Mouse (Mus musculus): ENCODE results near the gene Smap2. TPM values are rescaled to one million over a fixed set of nuclear protein-coding genes. Genes with fewer than 3 reads are reported as not detected.
"Not testable (repeated sequence)": the region's sequence is repeated elsewhere in the genome, so short reads cannot be mapped to it uniquely, and the experiment has no call there.

Smap2 gene
- 17.1 and 18.9 TPM in 2 replicates for polyA plus RNA-seq (2014; fragmentation: Nextera tagmentation; extraction: Ambion mirVana)

DNA sequence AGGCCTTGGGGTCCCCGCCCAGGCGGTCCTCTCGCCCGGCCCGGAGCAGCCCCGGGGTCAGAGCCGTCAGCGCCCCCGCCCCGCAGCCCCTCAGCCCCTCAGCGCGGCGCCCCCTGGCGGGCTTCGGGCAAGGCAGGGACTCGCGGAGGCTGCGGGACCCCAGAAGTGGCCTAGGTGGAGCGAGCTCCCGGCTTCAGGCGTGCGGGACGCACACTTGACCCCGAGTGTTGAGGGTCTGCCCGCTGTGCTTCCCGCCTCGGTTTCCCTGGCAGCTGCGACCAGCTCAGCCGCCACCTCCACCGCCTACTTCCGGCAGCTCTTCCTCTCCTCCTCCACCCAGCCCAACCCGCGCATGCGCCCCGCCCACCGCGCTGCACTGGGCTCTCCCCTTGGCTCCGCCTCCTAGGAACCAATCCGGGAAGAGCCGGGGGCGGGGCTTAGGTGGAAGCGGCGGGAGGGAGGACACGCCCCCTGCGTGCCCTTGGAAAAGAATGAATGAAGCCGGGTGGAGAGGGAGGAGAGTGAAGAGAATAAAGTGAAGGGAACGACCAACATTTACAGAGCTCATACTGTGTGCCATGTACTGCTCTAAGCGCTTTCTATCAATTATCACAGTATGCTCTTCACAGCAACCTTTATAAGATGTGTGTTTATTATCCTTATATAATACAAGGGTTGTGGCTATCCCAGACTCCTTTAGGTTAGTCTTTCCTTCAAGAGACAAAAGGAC is at the start of gene Smap2:
TSS of gene Smap2 (minus strand) at position 320 of the 730 bp plus-strand sequence.
- Histone ChIP-seq H3K27ac (ENCODE audit: low read depth, low read length) (peak within 1 kb of the TSS; percentile 31; the same call in 1 of the 2 replicates), H3K36me3 (ENCODE audit: control insufficient read depth, insufficient read depth, low read length) (no peaks in the 10 kb centered on the region), H3K4me1 (replicated peaks; ENCODE audit: control insufficient read depth, insufficient read depth, low read length) (peaks cover 3% of the 10 kb centered on the region; the same call in 1 of the 2 replicates), H3K4me3 (ENCODE audit: low read depth, low read length) (peak within 1 kb of the TSS; percentile 87), H3K27me3 (ENCODE audit: control insufficient read depth, insufficient read depth, low read length) (no peaks in the 10 kb centered on the region), H3K9ac (ENCODE audit: low read length) (peak within 1 kb of the TSS; percentile 79), H3K4me2 (ENCODE audit: low read depth, low read length, severe bottlenecking) (peak within 1 kb of the TSS; percentile 95), H3K9me3 (ENCODE audit: control insufficient read depth, low read length) (no peaks in the 10 kb centered on the region)
- ATAC-seq (replicated peaks; ENCODE audit: low FRiP score) (peak; percentile 98), DNase-seq (ENCODE audit: low spot score) (peak; percentile 100)
- WGBS = 1% methylated on average over 39 of the region's 48 CpGs

DNA sequence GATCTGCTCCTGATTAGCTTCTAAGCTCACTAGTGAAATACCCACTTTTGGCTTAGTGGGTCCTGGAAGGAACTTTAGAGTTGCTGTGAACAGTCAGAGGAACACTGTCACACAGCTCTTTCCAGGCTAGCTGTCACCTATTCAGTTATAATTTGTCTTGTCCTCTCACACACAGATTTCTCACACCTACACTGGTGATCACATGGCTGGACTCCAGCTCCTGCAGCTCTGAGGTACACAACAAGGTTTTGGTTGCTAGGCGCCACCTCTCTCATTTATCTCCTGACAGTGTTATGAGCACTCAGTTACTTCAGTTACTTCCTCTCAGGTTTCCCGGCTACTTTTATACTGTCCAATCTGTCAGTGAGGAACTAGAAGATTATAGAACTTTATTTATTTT is 48.3 kb upstream of the Smap2 start:
- no peaks in the 10 kb centered on the region for H3K9me3 ChIP-seq (ENCODE audit: control insufficient read depth, low read length)
- no peaks in the 10 kb centered on the region; the same call in 1 of the 2 replicates for H3K36me3 ChIP-seq (ENCODE audit: control insufficient read depth, insufficient read depth, low read length)
- ATAC-seq (replicated peaks; ENCODE audit: low FRiP score) = no peak
- 93% methylated on average over 2 of the region's 2 CpGs for WGBS
- H3K4me2 ChIP-seq (ENCODE audit: low read depth, low read length, severe bottlenecking) = no peak overlapping the region
- no peak overlapping the region for H3K4me3 ChIP-seq (ENCODE audit: low read depth, low read length)
- no peak overlapping the region for H3K27ac ChIP-seq (ENCODE audit: low read depth, low read length)
- no peaks in the 10 kb centered on the region for H3K4me1 ChIP-seq (replicated peaks; ENCODE audit: control insufficient read depth, insufficient read depth, low read length)
- no peak overlapping the region for H3K9ac ChIP-seq (ENCODE audit: low read length)
- no peak for DNase-seq (ENCODE audit: low spot score)
- no peaks in the 10 kb centered on the region for H3K27me3 ChIP-seq (ENCODE audit: control insufficient read depth, insufficient read depth, low read length)

DNA sequence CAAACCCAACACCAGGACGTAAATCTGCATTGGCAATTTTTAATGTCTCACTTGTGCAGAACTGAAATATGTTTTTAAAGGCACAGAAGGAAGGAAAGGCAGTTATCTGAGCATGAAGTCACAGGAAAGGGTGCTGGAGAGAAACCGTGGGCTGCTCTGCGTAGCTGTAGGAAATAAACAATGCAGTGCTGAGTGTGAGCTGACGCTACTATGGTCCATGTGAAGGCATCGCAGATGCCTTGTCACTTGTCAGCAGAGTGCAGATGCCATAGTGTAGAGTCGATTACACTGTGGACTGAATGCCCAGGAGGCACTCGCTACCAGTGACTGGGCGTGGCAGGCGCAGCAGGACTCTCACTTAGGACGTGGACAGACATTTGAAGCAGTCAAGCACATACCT is 42.2 kb upstream of the Smap2 start:
- H3K4me2 ChIP-seq (ENCODE audit: low read depth, low read length, severe bottlenecking); H3K27me3 ChIP-seq (ENCODE audit: control insufficient read depth, insufficient read depth, low read length); ATAC-seq (replicated peaks; ENCODE audit: low FRiP score); H3K4me1 ChIP-seq (replicated peaks; ENCODE audit: control insufficient read depth, insufficient read depth, low read length); DNase-seq (ENCODE audit: low spot score); H3K9me3 ChIP-seq (ENCODE audit: control insufficient read depth, low read length); H3K4me3 ChIP-seq (ENCODE audit: low read depth, low read length); H3K9ac ChIP-seq (ENCODE audit: low read length); H3K36me3 ChIP-seq (ENCODE audit: control insufficient read depth, insufficient read depth, low read length); H3K27ac ChIP-seq (ENCODE audit: low read depth, low read length): not testable (repeated sequence)
- 90% methylated on average over 9 of the region's 10 CpGs for WGBS

DNA sequence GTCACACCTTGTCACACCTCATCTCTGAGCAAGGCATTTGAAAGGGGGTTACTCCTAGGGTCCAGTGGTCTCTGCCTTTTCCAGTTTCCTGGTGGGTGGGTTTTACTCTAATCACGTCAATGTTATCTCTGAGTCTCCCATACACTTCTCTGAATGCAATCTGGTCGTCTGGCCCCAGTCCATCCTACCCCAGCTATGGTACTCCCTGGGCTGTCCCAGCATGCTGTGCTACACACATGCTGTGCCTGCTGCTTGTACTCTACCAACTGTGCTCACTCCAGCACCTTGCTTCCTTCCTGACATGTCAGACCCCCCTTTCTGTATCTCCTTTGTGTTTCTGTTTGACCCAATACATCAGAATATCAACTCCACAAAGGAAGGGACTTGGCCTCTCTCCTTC is 40.0 kb upstream of the Smap2 start:
- Histone ChIP-seq H3K4me2 (ENCODE audit: low read depth, low read length, severe bottlenecking) (no peak overlapping the region), H3K9ac (ENCODE audit: low read length) (no peak overlapping the region), H3K4me1 (replicated peaks; ENCODE audit: control insufficient read depth, insufficient read depth, low read length) (peaks cover 2% of the 10 kb centered on the region; the same call in 1 of the 2 replicates), H3K9me3 (ENCODE audit: control insufficient read depth, low read length) (no peaks in the 10 kb centered on the region), H3K36me3 (ENCODE audit: control insufficient read depth, insufficient read depth, low read length) (no peaks in the 10 kb centered on the region; the same call in 1 of the 2 replicates), H3K27ac (ENCODE audit: low read depth, low read length) (no peak overlapping the region), H3K27me3 (ENCODE audit: control insufficient read depth, insufficient read depth, low read length) (peaks cover 2% of the 10 kb centered on the region), H3K4me3 (ENCODE audit: low read depth, low read length) (no peak overlapping the region)
- 76% methylated on average over 2 of the region's 2 CpGs for WGBS
- ATAC-seq (replicated peaks; ENCODE audit: low FRiP score) = no peak
- no peak for DNase-seq (ENCODE audit: low spot score)

DNA sequence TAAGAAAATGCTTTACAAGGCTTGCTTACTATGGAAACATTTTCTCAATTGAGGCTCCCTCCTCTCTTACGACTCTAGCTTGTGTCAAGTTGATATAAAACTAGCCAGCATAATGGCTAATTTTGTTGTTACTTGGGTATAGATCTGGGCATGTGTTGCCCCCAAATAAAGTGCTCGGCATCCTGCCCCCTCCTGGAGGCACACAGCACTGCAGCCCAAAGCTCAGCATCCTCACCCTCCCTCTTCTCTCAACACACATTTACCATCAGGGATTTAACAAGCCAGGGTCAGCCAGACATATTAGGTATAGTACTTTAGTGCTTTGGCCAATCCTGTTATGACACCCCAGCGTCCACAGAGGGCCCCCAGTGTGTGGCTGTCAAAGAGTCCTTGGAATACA is 39.3 kb upstream of the Smap2 start:
- H3K27ac ChIP-seq (ENCODE audit: low read depth, low read length) = no peak overlapping the region
- no peak overlapping the region for H3K4me2 ChIP-seq (ENCODE audit: low read depth, low read length, severe bottlenecking)
- H3K27me3 ChIP-seq (ENCODE audit: control insufficient read depth, insufficient read depth, low read length) = peaks cover 2% of the 10 kb centered on the region
- no peaks in the 10 kb centered on the region; the same call in 1 of the 2 replicates for H3K36me3 ChIP-seq (ENCODE audit: control insufficient read depth, insufficient read depth, low read length)
- H3K9ac ChIP-seq (ENCODE audit: low read length) = no peak overlapping the region
- no peaks in the 10 kb centered on the region for H3K9me3 ChIP-seq (ENCODE audit: control insufficient read depth, low read length)
- H3K4me1 ChIP-seq (replicated peaks; ENCODE audit: control insufficient read depth, insufficient read depth, low read length) = peaks cover 2% of the 10 kb centered on the region; the same call in 1 of the 2 replicates
- DNase-seq (ENCODE audit: low spot score) (no peak), ATAC-seq (replicated peaks; ENCODE audit: low FRiP score) (0 out of 2 replicates have a peak, but pooled peaks have one; percentile 32)
- WGBS = 48% methylated on average over 3 of the region's 3 CpGs
- H3K4me3 ChIP-seq (ENCODE audit: low read depth, low read length) = no peak overlapping the region

DNA sequence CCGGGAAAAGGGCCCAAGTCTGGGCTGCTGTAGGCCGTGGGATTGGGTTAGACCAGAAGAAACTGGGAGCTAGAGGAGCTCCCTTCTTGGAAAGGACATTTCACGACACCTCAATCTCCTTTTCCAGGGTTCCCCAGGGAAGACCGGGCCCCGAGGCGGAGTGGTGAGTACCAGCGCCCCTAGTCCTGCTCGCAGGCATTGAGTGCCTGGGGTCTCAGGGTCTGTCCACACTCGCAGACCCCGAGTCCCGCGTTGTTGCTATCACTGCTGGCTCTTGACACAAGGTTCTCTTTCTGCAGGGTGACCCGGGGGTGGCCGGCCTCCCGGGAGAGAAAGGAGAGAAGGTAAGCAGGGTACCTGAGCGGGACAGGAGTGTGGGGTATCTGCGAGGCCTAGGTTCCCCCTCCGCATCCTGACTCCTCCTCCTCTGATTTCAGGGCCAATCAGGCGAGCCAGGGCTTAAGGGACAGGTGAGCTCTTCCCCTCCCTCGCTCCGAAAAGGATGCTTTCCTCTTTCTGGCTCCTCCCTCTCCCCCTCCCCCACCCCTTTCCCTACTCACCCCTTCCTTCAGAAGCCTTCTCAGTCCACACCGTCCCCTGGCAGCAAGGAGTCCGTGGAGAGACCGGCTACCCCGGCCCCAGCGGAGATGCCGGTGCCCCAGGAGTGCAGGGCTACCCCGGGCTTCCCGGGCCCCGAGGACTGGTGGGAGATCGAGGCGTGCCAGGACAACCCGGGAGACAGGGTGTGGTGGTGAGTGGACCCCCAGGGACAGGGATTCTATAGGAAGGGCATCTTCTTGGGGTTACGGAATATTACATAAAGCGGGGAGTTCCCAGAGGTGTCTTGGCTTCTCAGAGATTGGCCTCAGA is 35.6 kb upstream of the Smap2 start:
- Histone ChIP-seq H3K4me2 (ENCODE audit: low read depth, low read length, severe bottlenecking) (peak overlapping the region; percentile 24), H3K27me3 (ENCODE audit: control insufficient read depth, insufficient read depth, low read length) (peaks cover 2% of the 10 kb centered on the region), H3K9ac (ENCODE audit: low read length) (no peak overlapping the region; the same call in 1 of the 2 replicates), H3K36me3 (ENCODE audit: control insufficient read depth, insufficient read depth, low read length) (no peaks in the 10 kb centered on the region), H3K9me3 (ENCODE audit: control insufficient read depth, low read length) (no peaks in the 10 kb centered on the region), H3K27ac (ENCODE audit: low read depth, low read length) (no peak overlapping the region), H3K4me3 (ENCODE audit: low read depth, low read length) (peak overlapping the region; percentile 8; the same call in 1 of the 2 replicates), H3K4me1 (replicated peaks; ENCODE audit: control insufficient read depth, insufficient read depth, low read length) (peaks cover 2% of the 10 kb centered on the region; the same call in 1 of the 2 replicates)
- DNase-seq (ENCODE audit: low spot score) (no peak), ATAC-seq (replicated peaks; ENCODE audit: low FRiP score) (0 out of 2 replicates have a peak, but pooled peaks have one; percentile 22)
- 6% methylated on average over 34 of the region's 35 CpGs for WGBS

DNA sequence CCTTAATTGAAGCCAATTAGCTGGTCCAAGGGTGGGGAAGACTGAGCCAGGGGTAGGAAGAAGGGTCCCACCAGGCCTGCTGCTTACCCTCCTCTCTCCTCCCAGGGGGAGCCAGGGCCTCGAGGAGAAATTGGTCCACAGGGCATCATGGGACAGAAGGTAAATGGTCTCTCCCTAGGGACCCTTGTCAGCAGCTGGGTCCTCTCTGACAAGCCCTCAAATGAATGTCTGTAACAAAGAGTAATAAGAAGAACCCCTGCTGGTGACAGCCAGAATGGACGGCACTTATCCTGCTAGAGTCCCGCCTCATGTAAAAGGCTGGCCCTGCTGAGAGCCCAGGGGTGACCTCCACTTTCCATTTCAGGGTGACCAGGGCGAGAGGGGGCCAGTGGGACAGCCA is 34.8 kb upstream of the Smap2 start:
- no peak overlapping the region for H3K4me2 ChIP-seq (ENCODE audit: low read depth, low read length, severe bottlenecking)
- H3K36me3 ChIP-seq (ENCODE audit: control insufficient read depth, insufficient read depth, low read length) = no peaks in the 10 kb centered on the region
- no peaks in the 10 kb centered on the region for H3K9me3 ChIP-seq (ENCODE audit: control insufficient read depth, low read length)
- ATAC-seq (replicated peaks; ENCODE audit: low FRiP score) (0 out of 2 replicates have a peak, but pooled peaks have one; percentile 25), DNase-seq (ENCODE audit: low spot score) (no peak)
- H3K4me1 ChIP-seq (replicated peaks; ENCODE audit: control insufficient read depth, insufficient read depth, low read length) = peaks cover 2% of the 10 kb centered on the region; the same call in 1 of the 2 replicates
- no peak overlapping the region for H3K4me3 ChIP-seq (ENCODE audit: low read depth, low read length)
- WGBS = 26% methylated on average over 4 of the region's 4 CpGs
- H3K9ac ChIP-seq (ENCODE audit: low read length) = no peak overlapping the region
- no peak overlapping the region for H3K27ac ChIP-seq (ENCODE audit: low read depth, low read length)
- peaks cover 2% of the 10 kb centered on the region for H3K27me3 ChIP-seq (ENCODE audit: control insufficient read depth, insufficient read depth, low read length)

DNA sequence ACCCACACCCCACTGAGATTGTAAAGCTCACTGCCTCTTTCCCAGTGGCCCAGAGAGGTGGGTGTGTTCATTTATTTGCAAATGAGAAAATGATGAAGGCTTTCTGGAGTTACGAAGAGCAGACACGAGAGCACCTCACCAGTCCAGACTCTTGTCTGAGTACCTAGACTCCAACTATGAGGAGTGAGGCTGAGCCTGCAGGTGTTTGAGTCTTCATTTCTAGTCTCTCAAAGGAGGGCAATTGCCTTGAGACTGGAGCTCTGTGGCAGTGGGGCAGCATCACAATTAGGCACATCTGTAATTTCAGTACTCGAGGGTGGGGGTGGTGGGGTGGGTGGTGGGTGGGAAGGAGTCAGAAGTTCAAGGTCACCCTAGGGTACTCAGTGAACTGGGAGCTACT is 25.9 kb upstream of the Smap2 start:
- 67% methylated on average over 3 of the region's 3 CpGs for WGBS
- ATAC-seq (replicated peaks; ENCODE audit: low FRiP score) (no peak), DNase-seq (ENCODE audit: low spot score) (no peak)
- H3K9me3 ChIP-seq (ENCODE audit: control insufficient read depth, low read length) = no peaks in the 10 kb centered on the region
- H3K4me3 ChIP-seq (ENCODE audit: low read depth, low read length) = no peak overlapping the region
- H3K36me3 ChIP-seq (ENCODE audit: control insufficient read depth, insufficient read depth, low read length) = no peaks in the 10 kb centered on the region
- no peak overlapping the region for H3K27ac ChIP-seq (ENCODE audit: low read depth, low read length)
- no peak overlapping the region for H3K9ac ChIP-seq (ENCODE audit: low read length)
- H3K4me2 ChIP-seq (ENCODE audit: low read depth, low read length, severe bottlenecking) = no peak overlapping the region
- H3K4me1 ChIP-seq (replicated peaks; ENCODE audit: control insufficient read depth, insufficient read depth, low read length) = peaks cover 10% of the 10 kb centered on the region
- peaks cover 17% of the 10 kb centered on the region for H3K27me3 ChIP-seq (ENCODE audit: control insufficient read depth, insufficient read depth, low read length)

Measured in forebrain, embryonic 11.5 days (tissue).